ENCODE assay signal across 26 mouse cellular contexts in genomic region chr17:7278702-7279242, GRCm38 (mm10). TPM values are rescaled to one million over a fixed set of nuclear protein-coding genes. Genes with fewer than 3 reads are reported as not detected.
DNase-seq lines count a peak whose midpoint lies in the region; ATAC-seq and TF ChIP-seq lines count a peak whose summit lies in the region.
"Had no signal": no experiment of that assay in that cellular context is flagged by ENCODE, and none has a peak within 500 bp of the region (broad histone marks: within the 10 kb centered on the region; RNA-seq: fewer than 3 reads in every experiment).

No protein-coding gene starts in this region.

- H3K4me2 ChIP-seq in forebrain, embryonic 14.5 days (ENCODE audit: low read length): no peak overlapping the region
- no peak overlapping the region for H3K4me2 ChIP-seq in midbrain, postnatal 0 days (ENCODE audit: low read depth, low read length, poor library complexity, severe bottlenecking)
- H3K4me2 ChIP-seq in midbrain, embryonic 16.5 days (ENCODE audit: low read length): no peak overlapping the region
- no peak overlapping the region for H3K4me2 ChIP-seq in heart, embryonic 12.5 days
- H3K4me2 ChIP-seq: heart, embryonic 15.5 days; hindbrain, embryonic 15.5 days had no signal

- peaks cover 30% of the 10 kb centered on the region for H3K36me3 ChIP-seq in forebrain, embryonic 14.5 days (ENCODE audit: control insufficient read depth, insufficient read depth, low read length)
- H3K36me3 ChIP-seq in forebrain, embryonic 10.5 days (replicated peaks): peaks cover 61% of the 10 kb centered on the region
- H3K36me3 ChIP-seq in midbrain, postnatal 0 days (ENCODE audit: insufficient read depth, low read length): peaks cover 21% of the 10 kb centered on the region; the same call in 1 of the 2 replicates
- peaks cover 8% of the 10 kb centered on the region; the same call in 1 of the 2 replicates for H3K36me3 ChIP-seq in midbrain, embryonic 16.5 days (ENCODE audit: control insufficient read depth, insufficient read depth, low read length)
- peaks cover 65% of the 10 kb centered on the region for H3K36me3 ChIP-seq in heart, embryonic 12.5 days

- no peak for TF ChIP-seq CTCF in midbrain, postnatal 0 days (IDR thresholded peaks at IDR 0.05)

- peak overlapping the region; percentile 39; the same call in 1 of the 2 replicates for H3K27ac ChIP-seq in forebrain, embryonic 14.5 days (ENCODE audit: low read depth, low read length)
- no peak overlapping the region for H3K27ac ChIP-seq in forebrain, embryonic 10.5 days
- no peak overlapping the region for H3K27ac ChIP-seq in midbrain, postnatal 0 days (ENCODE audit: low read depth, low read length)
- H3K27ac ChIP-seq in midbrain, embryonic 16.5 days (ENCODE audit: low read length): no peak overlapping the region
- H3K27ac ChIP-seq in heart, embryonic 12.5 days (ENCODE audit: poor library complexity, severe bottlenecking): no peak overlapping the region
- H3K27ac ChIP-seq: heart, embryonic 15.5 days; hindbrain, embryonic 15.5 days; macrophage; midbrain, embryonic 10.5 days had no signal

- no peaks in the 10 kb centered on the region for H3K9me3 ChIP-seq in forebrain, embryonic 14.5 days (replicated peaks; ENCODE audit: control insufficient read depth, low read length)
- no peaks in the 10 kb centered on the region for H3K9me3 ChIP-seq in forebrain, embryonic 10.5 days
- H3K9me3 ChIP-seq in midbrain, postnatal 0 days (ENCODE audit: low read length): no peaks in the 10 kb centered on the region
- H3K9me3 ChIP-seq in midbrain, embryonic 16.5 days (replicated peaks; ENCODE audit: control insufficient read depth, low read length, poor library complexity, severe bottlenecking): no peaks in the 10 kb centered on the region
- no peaks in the 10 kb centered on the region for H3K9me3 ChIP-seq in heart, embryonic 12.5 days (replicated peaks)
- H3K9me3 ChIP-seq: heart, embryonic 15.5 days; hindbrain, embryonic 15.5 days; midbrain, embryonic 10.5 days had no signal

- ATAC-seq in forebrain, embryonic 14.5 days: no peak
- ATAC-seq in midbrain, postnatal 0 days (ENCODE audit: low FRiP score): no peak
- ATAC-seq in midbrain, embryonic 16.5 days: no peak
- ATAC-seq in heart, embryonic 12.5 days (ENCODE audit: insufficient number of reproducible peaks, low FRiP score): no peak
- ATAC-seq: intestine, embryonic 16.5 days had no signal

- no peak overlapping the region for H3K4me3 ChIP-seq in forebrain, embryonic 14.5 days (ENCODE audit: low read depth, low read length)
- no peak overlapping the region for H3K4me3 ChIP-seq in forebrain, embryonic 10.5 days
- no peak overlapping the region for H3K4me3 ChIP-seq in midbrain, postnatal 0 days (ENCODE audit: low read depth, low read length)
- no peak overlapping the region for H3K4me3 ChIP-seq in midbrain, embryonic 16.5 days (ENCODE audit: low read depth, low read length)
- H3K4me3 ChIP-seq in heart, embryonic 12.5 days: no peak overlapping the region
- H3K4me3 ChIP-seq: heart, embryonic 15.5 days; hindbrain, embryonic 15.5 days; midbrain, embryonic 10.5 days had no signal

- WGBS in forebrain, embryonic 14.5 days: 82% methylated on average over 15 of the region's 15 CpGs
- WGBS in forebrain, embryonic 10.5 days: 94% methylated on average over 15 of the region's 15 CpGs
- 85% methylated on average over 15 of the region's 15 CpGs for WGBS in midbrain, postnatal 0 days
- 87% methylated on average over 15 of the region's 15 CpGs for WGBS in midbrain, embryonic 16.5 days
- 86% methylated on average over 15 of the region's 15 CpGs for WGBS in heart, embryonic 12.5 days

- no peak overlapping the region for H3K9ac ChIP-seq in forebrain, embryonic 14.5 days (ENCODE audit: low read length)
- H3K9ac ChIP-seq in midbrain, postnatal 0 days (replicated peaks; ENCODE audit: low read length, poor library complexity, severe bottlenecking): no peak overlapping the region
- no peak overlapping the region for H3K9ac ChIP-seq in midbrain, embryonic 16.5 days (ENCODE audit: low read depth, low read length)
- no peak overlapping the region for H3K9ac ChIP-seq in heart, embryonic 12.5 days
- H3K9ac ChIP-seq: heart, embryonic 15.5 days; hindbrain, embryonic 15.5 days had no signal

- DNase-seq in forebrain, embryonic 14.5 days (ENCODE audit: low spot score): peak; percentile 46
- DNase-seq in forebrain, embryonic 10.5 days (ENCODE audit: extremely low spot score, low spot score): no peak
- peak; percentile 81 for DNase-seq in midbrain, postnatal 0 days (ENCODE audit: low spot score)
- peak; percentile 46 to 47 for DNase-seq in cerebellum, postnatal 36 days
- no peak for DNase-seq in spleen, adult 18-20 months
- DNase-seq: gastrocnemius, postnatal 25 days; heart, adult 18-20 months; heart, postnatal 36 days; kidney, adult 9 months; kidney, postnatal 14 days; thymus, adult 18-20 months had no signal

- H3K4me1 ChIP-seq in forebrain, embryonic 14.5 days (ENCODE audit: control insufficient read depth, insufficient read depth, low read length): no peaks in the 10 kb centered on the region
- no peaks in the 10 kb centered on the region for H3K4me1 ChIP-seq in forebrain, embryonic 10.5 days
- H3K4me1 ChIP-seq in midbrain, postnatal 0 days (ENCODE audit: insufficient read depth, low read length): no peaks in the 10 kb centered on the region
- no peaks in the 10 kb centered on the region for H3K4me1 ChIP-seq in midbrain, embryonic 16.5 days (ENCODE audit: control insufficient read depth, insufficient read depth, low read length)
- peaks cover 39% of the 10 kb centered on the region for H3K4me1 ChIP-seq in heart, embryonic 12.5 days (replicated peaks)
- H3K4me1 ChIP-seq: midbrain, embryonic 10.5 days had no signal

- H3K27me3 ChIP-seq in forebrain, embryonic 14.5 days (replicated peaks; ENCODE audit: control insufficient read depth, insufficient read depth, low read length): no peaks in the 10 kb centered on the region
- H3K27me3 ChIP-seq in forebrain, embryonic 10.5 days (ENCODE audit: poor library complexity, severe bottlenecking): no peaks in the 10 kb centered on the region
- no peaks in the 10 kb centered on the region for H3K27me3 ChIP-seq in midbrain, postnatal 0 days (ENCODE audit: insufficient read depth, low read length)
- no peaks in the 10 kb centered on the region for H3K27me3 ChIP-seq in midbrain, embryonic 16.5 days (ENCODE audit: control insufficient read depth, insufficient read depth, low read depth, low read length)
- H3K27me3 ChIP-seq in heart, embryonic 12.5 days (replicated peaks): no peaks in the 10 kb centered on the region
- H3K27me3 ChIP-seq: heart, embryonic 15.5 days; hindbrain, embryonic 15.5 days had no signal

RNA-seq across cellular contexts. Expression of gene Tcp10a, which starts 45.7 kb away (rescaled TPM):
- not detected in 2 replicates for polyA plus RNA-seq in forebrain, embryonic 14.5 days (2014; fragmentation: Nextera tagmentation; extraction: Ambion mirVana)
- polyA plus RNA-seq in forebrain, embryonic 10.5 days (2016; fragmentation: Nextera tagmentation; extraction: Ambion mirVana): not detected in 2 replicates
- not detected in 2 replicates for total RNA-seq in midbrain, postnatal 0 days (2014; rRNA removed)
- 0.11 TPM in 1 of 2 replicates, not detected in the other for polyA plus RNA-seq in midbrain, postnatal 0 days (2015; fragmentation: Nextera tagmentation; extraction: Ambion mirVana)
- polyA plus RNA-seq in midbrain, embryonic 16.5 days (2015; fragmentation: Nextera tagmentation; extraction: Ambion mirVana): not detected in 2 replicates
- not detected in 2 replicates for polyA plus RNA-seq in heart, embryonic 12.5 days (2016; fragmentation: Nextera tagmentation; extraction: Ambion mirVana)
- total RNA-seq: gastrocnemius, postnatal 25 days; heart, adult 18-20 months; heart, postnatal 36 days; liver, adult 2 months; neutrophil, adult 5-6 weeks had no signal
- polyA plus RNA-seq: embryonic facial prominence, embryonic 14.5 days; heart, embryonic 15.5 days; hindbrain, embryonic 15.5 days; intestine, embryonic 16.5 days; limb, embryonic 11.5 days; liver, adult 2 months; liver, embryonic 16.5 days; lung, embryonic 16.5 days; macrophage; midbrain, embryonic 10.5 days; stomach, embryonic 16.5 days; urinary bladder, adult 2 months had no signal

Comparison
In these comparisons a context has a peak if more than half of its experiments do, and no peak if none do; other contexts are left out.
1. DNase-seq: peak in forebrain, embryonic 14.5 days (single experiment), midbrain, postnatal 0 days (single experiment) and cerebellum, postnatal 36 days (2 of 2); none in forebrain, embryonic 10.5 days (single experiment) and spleen, adult 18-20 months (0 of 2).